Mouse (Mus musculus): ENCODE data around the gene Fbxw8.

- TF ChIP-seq POLR2A (IDR thresholded peaks at IDR 0.05; ENCODE audit: low read depth, low read length) (no peak), CTCF (IDR thresholded peaks at IDR 0.05; ENCODE audit: extremely low read depth, insufficient read length, insufficient replicate concordance, low read depth, low read length) (no peak)
These were observed 16.9 kb upstream of the Fbxw8 start for GRCm38 (mm10) chr5:118172078-118172723.
